Mouse (Mus musculus): ENCODE measurements around the gene Olfr1420. TPM values are rescaled to one million over a fixed set of nuclear protein-coding genes. Genes with fewer than 3 reads are reported as not detected.
"Not testable (repeated sequence)": the region's sequence is repeated elsewhere in the genome, so short reads cannot be mapped to it uniquely, and the experiment has no call there.

Olfr1420 gene
- 0.06 TPM in 1 of 2 replicates, not detected in the other for polyA plus RNA-seq (2016; fragmentation: Nextera tagmentation; extraction: Ambion mirVana)

DNA sequence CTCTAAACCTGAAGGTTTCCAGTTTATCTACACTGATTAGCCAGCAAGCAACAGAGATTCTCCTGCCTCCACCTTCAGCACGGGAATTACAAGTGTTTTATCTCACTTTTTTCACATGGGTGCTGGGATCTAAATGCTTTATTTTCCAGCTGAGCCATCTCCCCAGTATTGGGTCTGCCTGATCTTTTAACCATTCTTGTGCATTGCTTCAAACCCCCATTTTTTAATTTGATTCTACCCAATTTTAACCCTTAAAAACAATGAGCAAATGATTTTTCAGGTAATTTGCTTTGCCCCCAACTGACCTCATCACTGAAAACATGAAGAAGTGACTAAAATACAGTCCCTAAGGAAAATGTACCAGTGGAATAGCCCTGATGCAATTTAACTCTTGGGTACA is at the start of gene Olfr1420:
Olfr1420 (plus strand) TSS at position 301 of the 400 bp plus-strand sequence.
- Histone ChIP-seq H3K36me3 (replicated peaks) (no peaks in the 10 kb centered on the region), H3K9ac (no peak within 1 kb of the TSS), H3K9me3 (no peaks in the 10 kb centered on the region), H3K4me1 (no peaks in the 10 kb centered on the region), H3K4me3 (replicated peaks) (no peak within 1 kb of the TSS), H3K27ac (no peak within 1 kb of the TSS), H3K4me2 (no peak within 1 kb of the TSS), H3K27me3 (no peaks in the 10 kb centered on the region)
- WGBS, result 63% methylated on average over 1 of the region's 1 CpGs
- no peak for ATAC-seq (ENCODE audit: low FRiP score)

- no peak within 1 kb of the TSS for H3K9ac ChIP-seq
- no peak within 1 kb of the TSS for H3K4me2 ChIP-seq
- no peak within 1 kb of the TSS for H3K27ac ChIP-seq
- H3K4me1 ChIP-seq, result no peaks in the 10 kb centered on the region
- no peaks in the 10 kb centered on the region for H3K27me3 ChIP-seq
- H3K9me3 ChIP-seq, result no peaks in the 10 kb centered on the region
- no peak within 1 kb of the TSS for H3K4me3 ChIP-seq (replicated peaks)
- no peak for ATAC-seq (ENCODE audit: low FRiP score)
- WGBS, result 90% methylated on average over 4 of the region's 4 CpGs
- H3K36me3 ChIP-seq (replicated peaks), result no peaks in the 10 kb centered on the region
These were observed 47.2 kb upstream of the Olfr1420 start, which contains the start of gene Olfr1417 for GRCm38 (mm10) chr19:11839119-11839518. TSS of gene Olfr1417 (minus strand) at chr19:11839219.

DNA sequence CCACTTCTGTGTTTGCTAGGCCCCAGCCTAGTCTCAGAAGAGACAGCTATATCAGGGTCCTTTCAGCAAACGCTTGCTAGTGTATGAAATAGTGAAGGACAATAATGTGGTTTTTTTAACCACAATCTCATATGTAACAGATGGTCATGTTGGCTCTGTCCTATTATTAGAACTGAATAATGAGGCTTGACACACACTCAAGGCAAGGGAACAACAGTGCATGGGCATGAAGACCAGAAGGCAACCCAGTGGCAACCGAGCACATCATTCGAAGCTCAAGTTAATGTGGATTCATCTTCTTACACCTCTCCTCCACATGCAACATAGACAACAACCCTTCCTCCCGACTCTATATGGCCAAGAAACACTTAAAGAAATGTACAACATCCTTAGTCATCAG is 40.0 kb upstream of the Olfr1420 start:
- Histone ChIP-seq H3K27ac (no peak overlapping the region), H3K27me3 (no peaks in the 10 kb centered on the region), H3K4me3 (replicated peaks) (no peak overlapping the region), H3K4me1 (no peaks in the 10 kb centered on the region), H3K9ac (no peak overlapping the region), H3K4me2 (no peak overlapping the region), H3K9me3 (no peaks in the 10 kb centered on the region), H3K36me3 (replicated peaks) (no peaks in the 10 kb centered on the region)
- ATAC-seq (ENCODE audit: low FRiP score), result no peak
- WGBS, result 87% methylated on average over 4 of the region's 4 CpGs

- no peak for ATAC-seq (ENCODE audit: low FRiP score)
- WGBS, result 68% methylated on average over 4 of the region's 4 CpGs
These were observed 33.7 kb upstream of the Olfr1420 start for GRCm38 (mm10) chr19:11852652-11853051.

DNA sequence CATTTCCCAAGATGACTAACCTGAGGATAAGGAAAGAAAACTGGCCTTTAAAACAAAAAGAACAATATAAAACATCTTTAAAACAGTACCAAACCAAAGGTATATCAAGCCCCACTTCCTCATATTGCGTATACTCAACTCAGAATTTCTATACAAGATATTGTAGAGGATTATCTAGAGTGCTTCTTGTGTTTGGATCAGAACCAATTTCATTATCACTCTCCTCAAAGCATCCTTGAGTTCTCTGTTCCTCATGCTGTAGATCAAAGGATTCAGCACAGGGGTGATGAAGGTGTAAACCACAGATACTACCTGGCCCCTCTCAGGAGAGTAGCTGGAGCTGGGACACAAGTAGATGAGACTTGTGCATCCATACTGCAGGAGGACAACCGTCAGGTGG is 31.5 kb upstream of the Olfr1420 start:
- H3K27me3 ChIP-seq, result no peaks in the 10 kb centered on the region
- H3K9ac ChIP-seq, result no peak overlapping the region
- 78% methylated on average over 2 of the region's 2 CpGs for WGBS
- no peak overlapping the region for H3K4me2 ChIP-seq
- ATAC-seq (ENCODE audit: low FRiP score), result no peak
- no peaks in the 10 kb centered on the region for H3K4me1 ChIP-seq
- H3K4me3 ChIP-seq (replicated peaks), result no peak overlapping the region
- no peaks in the 10 kb centered on the region for H3K36me3 ChIP-seq (replicated peaks)
- no peak overlapping the region for H3K27ac ChIP-seq
- H3K9me3 ChIP-seq, result no peaks in the 10 kb centered on the region

More at GRCm38 (mm10) chr19:11852652-11853051, 33.7 kb upstream of the Olfr1420 start:
- H3K36me3 ChIP-seq (replicated peaks), result no peaks in the 10 kb centered on the region
- H3K9me3 ChIP-seq, result no peaks in the 10 kb centered on the region
- H3K4me2 ChIP-seq, result no peak overlapping the region
- H3K27ac ChIP-seq, result no peak overlapping the region
- H3K4me3 ChIP-seq (replicated peaks), result no peak overlapping the region
- H3K27me3 ChIP-seq, result no peaks in the 10 kb centered on the region
- H3K9ac ChIP-seq, result no peak overlapping the region
- H3K4me1 ChIP-seq, result no peaks in the 10 kb centered on the region

GRCm38 (mm10) chr19:11856506-11856905 is 29.9 kb upstream of the Olfr1420 start:
- no peak for ATAC-seq (ENCODE audit: low FRiP score)
- no peak overlapping the region for H3K9ac ChIP-seq
- no peak overlapping the region for H3K4me2 ChIP-seq
- H3K36me3 ChIP-seq (replicated peaks), result no peaks in the 10 kb centered on the region
- H3K9me3 ChIP-seq, result no peaks in the 10 kb centered on the region
- no peak overlapping the region for H3K27ac ChIP-seq
- H3K4me3 ChIP-seq (replicated peaks), result no peak overlapping the region
- no peaks in the 10 kb centered on the region for H3K27me3 ChIP-seq
- WGBS, result 82% methylated on average over 6 of the region's 6 CpGs
- no peaks in the 10 kb centered on the region for H3K4me1 ChIP-seq

- H3K27me3 ChIP-seq, result no peaks in the 10 kb centered on the region
- 87% methylated on average over 1 of the region's 1 CpGs for WGBS
- no peak within 1 kb of the TSS for H3K27ac ChIP-seq
These were observed 25.4 kb upstream of the Olfr1420 start, which contains the start of gene Olfr1418 for GRCm38 (mm10) chr19:11860966-11861365. TSS of gene Olfr1418 (minus strand) at chr19:11861066.

DNA sequence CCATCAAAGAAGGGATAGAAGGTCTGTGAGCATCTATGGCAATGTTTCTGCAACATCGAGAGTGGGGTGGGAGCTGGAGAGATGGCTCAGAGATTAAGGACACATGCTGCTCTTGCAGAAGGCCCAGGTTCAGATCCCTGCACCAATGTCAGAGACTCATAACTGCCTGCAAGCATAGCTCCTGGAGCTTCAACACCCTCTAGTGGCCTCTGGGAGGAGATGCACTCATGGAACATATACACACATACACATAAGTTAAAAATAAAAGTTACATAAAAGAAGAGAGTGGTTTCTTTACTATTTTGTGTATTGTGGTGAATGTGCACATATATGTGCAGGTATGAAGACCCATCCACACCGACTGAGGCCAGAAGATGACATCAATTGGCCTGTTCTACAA is 18.5 kb upstream of the Olfr1420 start:
- Histone ChIP-seq H3K27me3 (no peaks in the 10 kb centered on the region), H3K4me2 (no peak overlapping the region), H3K4me1 (no peaks in the 10 kb centered on the region), H3K36me3 (replicated peaks) (no peaks in the 10 kb centered on the region), H3K9ac (no peak overlapping the region), H3K27ac (no peak overlapping the region), H3K4me3 (replicated peaks) (no peak overlapping the region), H3K9me3 (no peaks in the 10 kb centered on the region)
- no peak for ATAC-seq (ENCODE audit: low FRiP score)
- WGBS, result 78% methylated on average over 2 of the region's 2 CpGs

More at GRCm38 (mm10) chr19:11860966-11861365, 25.4 kb upstream of the Olfr1420 start, which contains the start of gene Olfr1418:
- Histone ChIP-seq H3K9me3 (no peaks in the 10 kb centered on the region), H3K9ac (no peak within 1 kb of the TSS), H3K4me3 (replicated peaks) (no peak within 1 kb of the TSS), H3K4me1 (no peaks in the 10 kb centered on the region), H3K4me2 (no peak within 1 kb of the TSS), H3K36me3 (replicated peaks) (no peaks in the 10 kb centered on the region)
- ATAC-seq (ENCODE audit: low FRiP score), result no peak

GRCm38 (mm10) chr19:11875006-11875405 is 11.4 kb upstream of the Olfr1420 start, which contains the start of gene Olfr1419:
TSS of gene Olfr1419 (minus strand) at chr19:11875106.
- 59% methylated on average over 1 of the region's 1 CpGs for WGBS

GRCm38 (mm10) chr19:11878404-11878803 is 8.0 kb upstream of the Olfr1420 start:
- H3K4me1 ChIP-seq; H3K36me3 ChIP-seq (replicated peaks): not testable (repeated sequence)

More at GRCm38 (mm10) chr19:11875006-11875405, 11.4 kb upstream of the Olfr1420 start, which contains the start of gene Olfr1419:
- ATAC-seq (ENCODE audit: low FRiP score), result no peak
- Histone ChIP-seq H3K4me1 (no peaks in the 10 kb centered on the region), H3K9me3 (no peaks in the 10 kb centered on the region), H3K36me3 (replicated peaks) (no peaks in the 10 kb centered on the region), H3K27ac (no peak within 1 kb of the TSS), H3K27me3 (no peaks in the 10 kb centered on the region), H3K4me3 (replicated peaks) (no peak within 1 kb of the TSS), H3K9ac (no peak within 1 kb of the TSS), H3K4me2 (no peak within 1 kb of the TSS)

GRCm38 (mm10) chr19:11911021-11911420 is 24.7 kb downstream of the Olfr1420 start:
- no peak for ATAC-seq (ENCODE audit: low FRiP score)
- Histone ChIP-seq H3K4me3 (replicated peaks) (peak overlapping the region; percentile 88; the same call in 1 of the 2 replicates), H3K27me3 (no peaks in the 10 kb centered on the region), H3K27ac (no peak overlapping the region), H3K36me3 (replicated peaks) (peaks cover 10% of the 10 kb centered on the region), H3K4me2 (peak overlapping the region; percentile 72; the same call in 1 of the 2 replicates), H3K4me1 (peaks cover 26% of the 10 kb centered on the region), H3K9me3 (no peaks in the 10 kb centered on the region), H3K9ac (peak overlapping the region; percentile 65; the same call in 1 of the 2 replicates)
- WGBS, result 89% methylated on average over 5 of the region's 5 CpGs

More at GRCm38 (mm10) chr19:11878404-11878803, 8.0 kb upstream of the Olfr1420 start:
- H3K27ac ChIP-seq; H3K9ac ChIP-seq; H3K9me3 ChIP-seq; ATAC-seq (ENCODE audit: low FRiP score); H3K27me3 ChIP-seq; H3K4me2 ChIP-seq; H3K4me3 ChIP-seq (replicated peaks): not testable (repeated sequence)
- WGBS, result 70% methylated on average over 22 of the region's 22 CpGs

DNA sequence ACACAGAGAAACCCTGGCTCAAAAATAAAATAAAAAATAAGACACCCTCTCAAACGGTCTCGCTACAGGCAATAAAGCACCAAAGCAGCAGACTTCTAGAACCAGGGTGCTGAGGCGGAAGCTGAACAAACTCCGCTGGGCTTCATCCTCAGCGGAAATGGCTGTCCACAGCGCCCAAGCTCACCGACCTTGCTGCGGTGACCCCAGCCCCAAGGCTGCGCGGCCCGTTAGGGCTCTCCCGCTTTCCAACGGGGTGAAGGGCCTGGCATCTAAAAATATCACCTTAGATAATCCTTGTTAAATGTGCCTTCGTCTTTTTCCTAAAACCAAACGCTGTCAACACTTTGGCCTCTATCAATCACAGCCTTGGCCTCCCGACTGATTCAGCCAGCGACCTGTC is 25.2 kb downstream of the Olfr1420 start:
- H3K4me1 ChIP-seq, result peaks cover 31% of the 10 kb centered on the region
- H3K9me3 ChIP-seq, result no peaks in the 10 kb centered on the region
- peak overlapping the region; percentile 72 for H3K4me2 ChIP-seq
- peak; percentile 39; the same call in 1 of the 2 replicates for ATAC-seq (ENCODE audit: low FRiP score)
- peak overlapping the region; percentile 65 for H3K9ac ChIP-seq
- H3K36me3 ChIP-seq (replicated peaks), result peaks cover 10% of the 10 kb centered on the region
- H3K27ac ChIP-seq, result peak overlapping the region; percentile 92
- H3K27me3 ChIP-seq, result no peaks in the 10 kb centered on the region
- H3K4me3 ChIP-seq (replicated peaks), result peak overlapping the region; percentile 88
- WGBS, result 6% methylated on average over 17 of the region's 17 CpGs

GRCm38 (mm10) chr19:11912037-11912532 is 25.7 kb downstream of the Olfr1420 start, which contains the start of gene Patl1:
TSS of gene Patl1 (plus strand) at chr19:11912399.
- Histone ChIP-seq H3K36me3 (replicated peaks) (peaks cover 11% of the 10 kb centered on the region), H3K9ac (peak within 1 kb of the TSS; percentile 88), H3K9me3 (no peaks in the 10 kb centered on the region), H3K4me3 (replicated peaks) (peak within 1 kb of the TSS; percentile 88), H3K4me2 (peak within 1 kb of the TSS; percentile 72), H3K4me1 (peaks cover 31% of the 10 kb centered on the region), H3K27me3 (no peaks in the 10 kb centered on the region), H3K27ac (peak within 1 kb of the TSS; percentile 92)
- under 1% methylated on average over 50 of the region's 53 CpGs for WGBS
- peak; percentile 96 for ATAC-seq (ENCODE audit: low FRiP score)

Data from forebrain, embryonic 12.5 days (tissue).